Mouse (Mus musculus) midbrain, embryonic 12.5 days (tissue): ENCODE measurements around the gene Gm16867. TPM values are rescaled to one million over a fixed set of nuclear protein-coding genes. Genes with fewer than 3 reads are reported as not detected.
"Not testable (repeated sequence)": the region's sequence is repeated elsewhere in the genome, so short reads cannot be mapped to it uniquely, and the experiment has no call there.

Experiments
- ATAC-seq: fragments of 200-750 bp; cut with Nextera tagmentation; 2 replicates; pipeline ENCODE4 v1.8.0; 2017; ENCODE audit warnings: low read depth, moderate TSS enrichment, moderate library complexity; ENCODE audit not compliant: low FRiP score
- H3K27ac ChIP-seq: fragments of 300-500 bp; sonication (generic); replicated peaks from 2 replicates; pipeline ENCODE4 v1.5.1; 2016; ENCODE audit warnings: mild to moderate bottlenecking
- H3K27me3 ChIP-seq: fragments of 300-500 bp; sonication (generic); 2 replicates; pipeline ENCODE4 v1.6.1; 2016; ENCODE audit warnings: mild to moderate bottlenecking
- H3K36me3 ChIP-seq: fragments of 300-500 bp; sonication (generic); 2 replicates; pipeline ENCODE4 v1.6.1; 2016
- H3K4me1 ChIP-seq: fragments of 300-500 bp; sonication (generic); 2 replicates; pipeline ENCODE4 v1.6.1; 2016
- H3K4me2 ChIP-seq: fragments of 300-500 bp; sonication (generic); replicated peaks from 2 replicates; pipeline ENCODE4 v1.6.1; 2016; ENCODE audit warnings: mild to moderate bottlenecking, moderate library complexity
- H3K4me3 ChIP-seq: fragments of 300-500 bp; sonication (generic); 2 replicates; pipeline ENCODE4 v1.5.1; 2016; ENCODE audit warnings: mild to moderate bottlenecking
- H3K9ac ChIP-seq: fragments of 300-500 bp; sonication (generic); replicated peaks from 2 replicates; pipeline ENCODE4 v1.6.1; 2016; ENCODE audit warnings: mild to moderate bottlenecking, moderate library complexity
- H3K9me3 ChIP-seq: fragments of 300-500 bp; sonication (generic); 2 replicates; pipeline ENCODE4 v1.6.1; 2016; ENCODE audit warnings: mild to moderate bottlenecking
- WGBS: fragments of 180-500 bp; shearing (Covaris S2); methylation state at CpG from one replicate; pipeline ENCODE4 v1.1.7; 2016; 5-methylcytosine and 5-hydroxymethylcytosine counted together
- polyA plus RNA-seq: library from polyadenylated mRNA; unstranded; fragments of >200 nt; fragmentation: Nextera tagmentation; extraction: Ambion mirVana; gene quantifications from 2 replicates; pipeline ENCODE4 v1.2.1, GENCODE M21; 2016

Gm16867 gene
- not detected in 2 replicates for polyA plus RNA-seq

- WGBS: no CpG with 5 or more reads among the region's 29 CpGs
- ATAC-seq: peak; percentile 99
- H3K9me3 ChIP-seq, H3K4me1 ChIP-seq, H3K27ac ChIP-seq, H3K4me3 ChIP-seq, H3K9ac ChIP-seq, H3K4me2 ChIP-seq, H3K27me3 ChIP-seq, H3K36me3 ChIP-seq: not testable (repeated sequence)
These were observed at the start of gene Gm16867 for GRCm38 (mm10) chr14:69503174-69503573. Gm16867 (minus strand) TSS chr14:69503362.

- WGBS: no CpG with 5 or more reads among the region's 4 CpGs
- ATAC-seq, H3K36me3 ChIP-seq, H3K4me1 ChIP-seq, H3K27ac ChIP-seq, H3K27me3 ChIP-seq, H3K4me3 ChIP-seq, H3K9ac ChIP-seq, H3K4me2 ChIP-seq, H3K9me3 ChIP-seq: not testable (repeated sequence)
These were observed 44.1 kb upstream of the Gm16867 start for GRCm38 (mm10) chr14:69547310-69547709.

GRCm38 (mm10) chr14:69545052-69545451 lies 41.9 kb upstream of the Gm16867 start:
- H3K27me3 ChIP-seq, H3K4me2 ChIP-seq, H3K36me3 ChIP-seq, H3K9me3 ChIP-seq, H3K9ac ChIP-seq, H3K27ac ChIP-seq, H3K4me3 ChIP-seq, H3K4me1 ChIP-seq, ATAC-seq: not testable (repeated sequence)
- WGBS: no CpG with 5 or more reads among the region's 2 CpGs

GRCm38 (mm10) chr14:69544033-69544432 lies 40.9 kb upstream of the Gm16867 start:
- not testable (repeated sequence) for H3K4me1 ChIP-seq, H3K27me3 ChIP-seq, H3K4me3 ChIP-seq, H3K9me3 ChIP-seq, ATAC-seq, H3K9ac ChIP-seq, H3K36me3 ChIP-seq, H3K27ac ChIP-seq, H3K4me2 ChIP-seq
- no CpG with 5 or more reads among the region's 7 CpGs for WGBS

GRCm38 (mm10) chr14:69542695-69543094 lies 39.5 kb upstream of the Gm16867 start:
- not testable (repeated sequence) for H3K4me2 ChIP-seq, H3K27ac ChIP-seq, H3K4me3 ChIP-seq, H3K36me3 ChIP-seq, H3K9me3 ChIP-seq, H3K27me3 ChIP-seq, H3K9ac ChIP-seq, H3K4me1 ChIP-seq, ATAC-seq
- WGBS: no CpG with 5 or more reads among the region's 7 CpGs

- not testable (repeated sequence) for H3K27me3 ChIP-seq, H3K9me3 ChIP-seq, H3K4me3 ChIP-seq, ATAC-seq, H3K4me1 ChIP-seq, H3K9ac ChIP-seq, H3K27ac ChIP-seq, H3K36me3 ChIP-seq, H3K4me2 ChIP-seq
- no CpG with 5 or more reads among the region's 5 CpGs for WGBS
These were observed 37.0 kb upstream of the Gm16867 start for GRCm38 (mm10) chr14:69540113-69540512.

GRCm38 (mm10) chr14:69536539-69536938 lies 33.4 kb upstream of the Gm16867 start:
- not testable (repeated sequence) for H3K4me1 ChIP-seq, H3K4me3 ChIP-seq, H3K27ac ChIP-seq, H3K9ac ChIP-seq, H3K4me2 ChIP-seq, H3K27me3 ChIP-seq, H3K36me3 ChIP-seq, H3K9me3 ChIP-seq, ATAC-seq
- no CpG with 5 or more reads among the region's 7 CpGs for WGBS

- not testable (repeated sequence) for H3K9me3 ChIP-seq, H3K9ac ChIP-seq, H3K4me2 ChIP-seq, H3K27me3 ChIP-seq, H3K4me1 ChIP-seq, H3K27ac ChIP-seq, ATAC-seq, H3K4me3 ChIP-seq, H3K36me3 ChIP-seq
- no CpG with 5 or more reads among the region's 1 CpGs for WGBS
These were observed 23.0 kb upstream of the Gm16867 start for GRCm38 (mm10) chr14:69526202-69526601.

GRCm38 (mm10) chr14:69523001-69523400 lies 19.8 kb upstream of the Gm16867 start:
- H3K9me3 ChIP-seq, H3K4me2 ChIP-seq, H3K4me1 ChIP-seq, H3K27ac ChIP-seq, H3K36me3 ChIP-seq, H3K27me3 ChIP-seq, H3K4me3 ChIP-seq, ATAC-seq, H3K9ac ChIP-seq: not testable (repeated sequence)
- whole genome bisulfite sequencing: no CpG with 5 or more reads among the region's 1 CpGs

- WGBS: no CpG with 5 or more reads among the region's 2 CpGs
- not testable (repeated sequence) for H3K9ac ChIP-seq, ATAC-seq, H3K9me3 ChIP-seq, H3K4me3 ChIP-seq, H3K4me1 ChIP-seq, H3K27ac ChIP-seq, H3K4me2 ChIP-seq, H3K27me3 ChIP-seq, H3K36me3 ChIP-seq
These were observed 17.6 kb upstream of the Gm16867 start for GRCm38 (mm10) chr14:69520810-69521209.

GRCm38 (mm10) chr14:69512449-69512848 lies 9.3 kb upstream of the Gm16867 start, which contains the start of gene Gm27179:
Gm27179 (minus strand) TSS chr14:69512549.
- H3K4me3 ChIP-seq, H3K27me3 ChIP-seq, H3K27ac ChIP-seq, H3K36me3 ChIP-seq, H3K9me3 ChIP-seq, H3K9ac ChIP-seq, H3K4me1 ChIP-seq, ATAC-seq, H3K4me2 ChIP-seq: not testable (repeated sequence)
- WGBS: no CpG with 5 or more reads among the region's 2 CpGs

GRCm38 (mm10) chr14:69507000-69507399 lies 3.8 kb upstream of the Gm16867 start:
- not testable (repeated sequence) for H3K4me2 ChIP-seq, ATAC-seq, H3K9me3 ChIP-seq, H3K27me3 ChIP-seq, H3K27ac ChIP-seq, H3K4me1 ChIP-seq, H3K4me3 ChIP-seq, H3K9ac ChIP-seq, H3K36me3 ChIP-seq
- no CpG with 5 or more reads among the region's 1 CpGs for WGBS

- H3K36me3 ChIP-seq, H3K4me1 ChIP-seq, H3K4me3 ChIP-seq, H3K27ac ChIP-seq, H3K4me2 ChIP-seq, H3K9ac ChIP-seq, H3K9me3 ChIP-seq, H3K27me3 ChIP-seq: not testable (repeated sequence)
- WGBS: no CpG with 5 or more reads among the region's 73 CpGs
- ATAC-seq: peak; percentile 80
These were observed 567 bp downstream of the Gm16867 start for GRCm38 (mm10) chr14:69502440-69503150.
